Mouse (Mus musculus): ENCODE measurements around the gene Aup1. TPM values are rescaled to one million over a fixed set of nuclear protein-coding genes. Genes with fewer than 3 reads are reported as not detected.

Gene Aup1
- total RNA-seq, 1 experiment: 152 TPM

- Histone ChIP-seq H3K9me3 (ENCODE audit: control insufficient read depth, insufficient read depth, low read depth, low read length) (no peaks in the 10 kb centered on the region), H3K4me1 (ENCODE audit: control insufficient read depth in 2 of 2, insufficient read depth in 2 of 2, low read length in 2 of 2, poor library complexity in 1 of 2) (no peaks in the 10 kb centered on the region), H3K27ac (ENCODE audit: insufficient read depth, low read depth, low read length, poor library complexity, severe bottlenecking) (no peak overlapping the region), H3K36me3 (ENCODE audit: control insufficient read depth, insufficient read depth, low read length, poor library complexity, severe bottlenecking) (no peaks in the 10 kb centered on the region), H3K9ac (ENCODE audit: insufficient read depth, low read depth, low read length, poor library complexity, severe bottlenecking) (no peak overlapping the region), H3K4me3 (ENCODE audit: insufficient read depth in 1 of 2, low read depth in 1 of 2, low read length in 2 of 2, poor library complexity in 1 of 2, severe bottlenecking in 1 of 2) (no peak overlapping the region)
- TF ChIP-seq ZC3H11A (IDR thresholded peaks at IDR 0.05; ENCODE audit: borderline replicate concordance, low read depth, low read length) (no peak), CHD2 (IDR thresholded peaks at IDR 0.05; ENCODE audit: low read depth, low read length) (no peak), ZNF384 (IDR thresholded peaks at IDR 0.05; ENCODE audit: low read depth, low read length) (no peak), HCFC1 (IDR thresholded peaks at IDR 0.05; ENCODE audit: borderline replicate concordance, insufficient read depth, low read length) (no peak)
- no peak for DNase-seq (ENCODE audit: low read depth, low spot score)
- in situ Hi-C loops (cut with MboI; ENCODE audit: low sequenced_read_pairs in 2 of 2, unreplicated experiment in 2 of 2): no loop called here
Observed at GRCm38 (mm10) chr6:83020121-83020520, 34.2 kb upstream of the Aup1 start.

GRCm38 (mm10) chr6:83020836-83021593 lies 33.3 kb upstream of the Aup1 start:
- no peak overlapping the region for H3K4me3 ChIP-seq (ENCODE audit: insufficient read depth in 1 of 2, low read depth in 1 of 2, low read length in 2 of 2, poor library complexity in 1 of 2, severe bottlenecking in 1 of 2)
- DNase-seq (ENCODE audit: low read depth, low spot score): no peak
- no peaks in the 10 kb centered on the region for H3K4me1 ChIP-seq (ENCODE audit: control insufficient read depth in 2 of 2, insufficient read depth in 2 of 2, low read length in 2 of 2, poor library complexity in 1 of 2)
- in situ Hi-C loops (cut with MboI; ENCODE audit: low sequenced_read_pairs in 2 of 2, unreplicated experiment in 2 of 2): no loop called here
- no peak overlapping the region for H3K27ac ChIP-seq (ENCODE audit: insufficient read depth, low read depth, low read length, poor library complexity, severe bottlenecking)
- H3K9ac ChIP-seq (ENCODE audit: insufficient read depth, low read depth, low read length, poor library complexity, severe bottlenecking): no peak overlapping the region
- H3K9me3 ChIP-seq (ENCODE audit: control insufficient read depth, insufficient read depth, low read depth, low read length): no peaks in the 10 kb centered on the region
- no peaks in the 10 kb centered on the region for H3K36me3 ChIP-seq (ENCODE audit: control insufficient read depth, insufficient read depth, low read length, poor library complexity, severe bottlenecking)
- TF ChIP-seq CHD2 (IDR thresholded peaks at IDR 0.05; ENCODE audit: low read depth, low read length): no peak
- TF ChIP-seq HCFC1 (IDR thresholded peaks at IDR 0.05; ENCODE audit: borderline replicate concordance, insufficient read depth, low read length): no peak
- no peak for TF ChIP-seq ZC3H11A (IDR thresholded peaks at IDR 0.05; ENCODE audit: borderline replicate concordance, low read depth, low read length)
- TF ChIP-seq MAFK (IDR thresholded peaks at IDR 0.05; ENCODE audit: insufficient read depth, low read depth, low read length): no peak
- no peak for TF ChIP-seq ZNF384 (IDR thresholded peaks at IDR 0.05; ENCODE audit: low read depth, low read length)

- TF ChIP-seq CHD2 (IDR thresholded peaks at IDR 0.05; ENCODE audit: low read depth, low read length) (no peak), HCFC1 (IDR thresholded peaks at IDR 0.05; ENCODE audit: borderline replicate concordance, insufficient read depth, low read length) (no peak), ZNF384 (IDR thresholded peaks at IDR 0.05; ENCODE audit: low read depth, low read length) (no peak), ZC3H11A (IDR thresholded peaks at IDR 0.05; ENCODE audit: borderline replicate concordance, low read depth, low read length) (no peak), MAFK (IDR thresholded peaks at IDR 0.05; ENCODE audit: insufficient read depth, low read depth, low read length) (no peak)
- Histone ChIP-seq H3K4me3 (ENCODE audit: insufficient read depth in 1 of 2, low read depth in 1 of 2, low read length in 2 of 2, poor library complexity in 1 of 2, severe bottlenecking in 1 of 2) (no peak overlapping the region), H3K9me3 (ENCODE audit: control insufficient read depth, insufficient read depth, low read depth, low read length) (no peaks in the 10 kb centered on the region), H3K27ac (ENCODE audit: insufficient read depth, low read depth, low read length, poor library complexity, severe bottlenecking) (no peak overlapping the region), H3K9ac (ENCODE audit: insufficient read depth, low read depth, low read length, poor library complexity, severe bottlenecking) (no peak overlapping the region), H3K4me1 (ENCODE audit: control insufficient read depth in 2 of 2, insufficient read depth in 2 of 2, low read length in 2 of 2, poor library complexity in 1 of 2) (no peaks in the 10 kb centered on the region), H3K36me3 (ENCODE audit: control insufficient read depth, insufficient read depth, low read length, poor library complexity, severe bottlenecking) (no peaks in the 10 kb centered on the region)
- in situ Hi-C loops (cut with MboI; ENCODE audit: low sequenced_read_pairs in 2 of 2, unreplicated experiment in 2 of 2): no loop called here
- no peak for DNase-seq (ENCODE audit: low read depth, low spot score)
Observed at GRCm38 (mm10) chr6:83023008-83023407, 31.3 kb upstream of the Aup1 start.

- in situ Hi-C loops (cut with MboI; ENCODE audit: low sequenced_read_pairs in 2 of 2, unreplicated experiment in 2 of 2): no loop called here
- TF ChIP-seq CHD2 (IDR thresholded peaks at IDR 0.05; ENCODE audit: low read depth, low read length) (no peak), ZC3H11A (IDR thresholded peaks at IDR 0.05; ENCODE audit: borderline replicate concordance, low read depth, low read length) (no peak), HCFC1 (IDR thresholded peaks at IDR 0.05; ENCODE audit: borderline replicate concordance, insufficient read depth, low read length) (no peak), ZNF384 (IDR thresholded peaks at IDR 0.05; ENCODE audit: low read depth, low read length) (no peak), MAFK (IDR thresholded peaks at IDR 0.05; ENCODE audit: insufficient read depth, low read depth, low read length) (no peak)
Observed at GRCm38 (mm10) chr6:83023786-83024185, 30.5 kb upstream of the Aup1 start.

More at GRCm38 (mm10) chr6:83023786-83024185, 30.5 kb upstream of the Aup1 start:
- H3K9ac ChIP-seq (ENCODE audit: insufficient read depth, low read depth, low read length, poor library complexity, severe bottlenecking): no peak overlapping the region
- DNase-seq (ENCODE audit: low read depth, low spot score): no peak
- H3K4me3 ChIP-seq (ENCODE audit: insufficient read depth in 1 of 2, low read depth in 1 of 2, low read length in 2 of 2, poor library complexity in 1 of 2, severe bottlenecking in 1 of 2): no peak overlapping the region
- H3K36me3 ChIP-seq (ENCODE audit: control insufficient read depth, insufficient read depth, low read length, poor library complexity, severe bottlenecking): no peaks in the 10 kb centered on the region
- no peaks in the 10 kb centered on the region for H3K9me3 ChIP-seq (ENCODE audit: control insufficient read depth, insufficient read depth, low read depth, low read length)
- H3K4me1 ChIP-seq (ENCODE audit: control insufficient read depth in 2 of 2, insufficient read depth in 2 of 2, low read length in 2 of 2, poor library complexity in 1 of 2): no peaks in the 10 kb centered on the region
- no peak overlapping the region for H3K27ac ChIP-seq (ENCODE audit: insufficient read depth, low read depth, low read length, poor library complexity, severe bottlenecking)
